11 mouse cellular contexts compared by ENCODE assay signal in the genomic region with DNA sequence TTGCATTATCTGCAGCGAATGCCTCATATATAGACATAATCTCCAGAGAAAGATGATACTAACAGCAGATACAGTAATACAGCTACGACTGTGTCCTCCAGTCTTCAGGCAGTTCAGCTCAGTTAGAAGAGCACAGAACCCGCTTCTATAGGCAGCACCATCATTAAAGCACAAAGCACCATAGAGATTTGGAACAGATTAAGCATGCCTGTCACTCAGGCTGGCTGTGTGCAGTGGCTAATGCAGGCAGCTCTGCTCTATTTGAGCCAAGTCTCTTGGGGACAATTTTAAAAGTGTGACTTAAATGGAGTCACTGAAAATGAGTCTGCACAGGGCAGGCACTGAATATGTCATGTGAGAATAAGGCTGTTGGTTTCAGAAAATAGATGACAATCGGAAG.
DNase-seq lines count a peak whose midpoint lies in the region; ATAC-seq and TF ChIP-seq lines count a peak whose summit lies in the region.
"Had no signal": no experiment of that assay in that cellular context is flagged by ENCODE, and none has a peak within 500 bp of the region (broad histone marks: within the 10 kb centered on the region; RNA-seq: fewer than 3 reads in every experiment).

No protein-coding gene starts in this region.

- no peak overlapping the region for H3K27ac ChIP-seq in forebrain, embryonic 12.5 days
- H3K27ac ChIP-seq in forebrain, postnatal 0 days (ENCODE audit: low read depth, low read length), result no peak overlapping the region
- H3K27ac ChIP-seq in forebrain, embryonic 14.5 days (ENCODE audit: low read depth, low read length), result no peak overlapping the region
- H3K27ac ChIP-seq in neural tube, embryonic 15.5 days (replicated peaks), result no peak overlapping the region
- H3K27ac ChIP-seq in intestine, embryonic 15.5 days, result no peak overlapping the region

- 51% methylated on average over 4 of the region's 4 CpGs for WGBS in forebrain, embryonic 12.5 days
- WGBS in forebrain, postnatal 0 days, result 40% methylated on average over 4 of the region's 4 CpGs
- WGBS in forebrain, embryonic 14.5 days, result 51% methylated on average over 4 of the region's 4 CpGs
- WGBS in neural tube, embryonic 15.5 days, result 49% methylated on average over 4 of the region's 4 CpGs
- WGBS in intestine, embryonic 15.5 days, result 84% methylated on average over 4 of the region's 4 CpGs

- no peaks in the 10 kb centered on the region for H3K27me3 ChIP-seq in forebrain, embryonic 12.5 days
- no peaks in the 10 kb centered on the region for H3K27me3 ChIP-seq in forebrain, postnatal 0 days (ENCODE audit: insufficient read depth, low read length)
- no peaks in the 10 kb centered on the region for H3K27me3 ChIP-seq in forebrain, embryonic 14.5 days (replicated peaks; ENCODE audit: control insufficient read depth, insufficient read depth, low read length)
- no peaks in the 10 kb centered on the region for H3K27me3 ChIP-seq in neural tube, embryonic 15.5 days (replicated peaks)
- H3K27me3 ChIP-seq in intestine, embryonic 15.5 days (replicated peaks), result no peaks in the 10 kb centered on the region

- no peak overlapping the region for H3K9ac ChIP-seq in forebrain, embryonic 12.5 days
- H3K9ac ChIP-seq in forebrain, postnatal 0 days, result no peak overlapping the region
- no peak overlapping the region for H3K9ac ChIP-seq in forebrain, embryonic 14.5 days (ENCODE audit: low read length)
- no peak overlapping the region for H3K9ac ChIP-seq in neural tube, embryonic 15.5 days (replicated peaks)
- no peak overlapping the region for H3K9ac ChIP-seq in intestine, embryonic 15.5 days

- no peak for TF ChIP-seq CTCF in forebrain, postnatal 0 days (IDR thresholded peaks at IDR 0.05; ENCODE audit: low read depth)

- no peaks in the 10 kb centered on the region for H3K36me3 ChIP-seq in forebrain, embryonic 12.5 days (replicated peaks)
- no peaks in the 10 kb centered on the region for H3K36me3 ChIP-seq in forebrain, postnatal 0 days (ENCODE audit: insufficient read depth)
- no peaks in the 10 kb centered on the region for H3K36me3 ChIP-seq in forebrain, embryonic 14.5 days (ENCODE audit: control insufficient read depth, insufficient read depth, low read length)
- H3K36me3 ChIP-seq in neural tube, embryonic 15.5 days, result no peaks in the 10 kb centered on the region
- H3K36me3 ChIP-seq in intestine, embryonic 15.5 days, result no peaks in the 10 kb centered on the region

- peaks cover 3% of the 10 kb centered on the region; the same call in 1 of the 2 replicates for H3K4me1 ChIP-seq in forebrain, embryonic 12.5 days
- H3K4me1 ChIP-seq in forebrain, postnatal 0 days (ENCODE audit: insufficient read depth), result no peaks in the 10 kb centered on the region
- H3K4me1 ChIP-seq in forebrain, embryonic 14.5 days (ENCODE audit: control insufficient read depth, insufficient read depth, low read length), result no peaks in the 10 kb centered on the region
- H3K4me1 ChIP-seq in neural tube, embryonic 15.5 days, result peaks cover 4% of the 10 kb centered on the region; the same call in 1 of the 2 replicates
- H3K4me1 ChIP-seq in intestine, embryonic 15.5 days (replicated peaks), result no peaks in the 10 kb centered on the region

- H3K4me2 ChIP-seq in forebrain, embryonic 12.5 days, result no peak overlapping the region
- no peak overlapping the region for H3K4me2 ChIP-seq in forebrain, postnatal 0 days (ENCODE audit: low read depth)
- H3K4me2 ChIP-seq in forebrain, embryonic 14.5 days (ENCODE audit: low read length), result no peak overlapping the region
- H3K4me2 ChIP-seq in neural tube, embryonic 15.5 days, result no peak overlapping the region
- no peak overlapping the region for H3K4me2 ChIP-seq in intestine, embryonic 15.5 days (replicated peaks)

- no peak for DNase-seq in forebrain, postnatal 0 days
- DNase-seq in forebrain, embryonic 14.5 days (ENCODE audit: low spot score), result peak; percentile 60
- peak; percentile 23 for DNase-seq in mesoderm, embryonic 11.5 days (ENCODE audit: low read depth, low spot score)
- DNase-seq in ovary, postnatal 14 days (ENCODE audit: low spot score), result no peak
- no peak for DNase-seq in cerebellum, adult 11-12 months
- DNase-seq: cerebellum, postnatal 25 days; kidney, adult 18-20 months; spleen, adult 18-20 months had no signal

- no peaks in the 10 kb centered on the region for H3K9me3 ChIP-seq in forebrain, embryonic 12.5 days
- H3K9me3 ChIP-seq in forebrain, postnatal 0 days (ENCODE audit: low read length), result no peaks in the 10 kb centered on the region
- H3K9me3 ChIP-seq in forebrain, embryonic 14.5 days (replicated peaks; ENCODE audit: control insufficient read depth, low read length), result no peaks in the 10 kb centered on the region
- no peaks in the 10 kb centered on the region for H3K9me3 ChIP-seq in neural tube, embryonic 15.5 days (replicated peaks)
- no peaks in the 10 kb centered on the region for H3K9me3 ChIP-seq in intestine, embryonic 15.5 days

- no peak overlapping the region for H3K4me3 ChIP-seq in forebrain, embryonic 12.5 days (replicated peaks)
- no peak overlapping the region for H3K4me3 ChIP-seq in forebrain, postnatal 0 days (ENCODE audit: low read depth, low read length)
- H3K4me3 ChIP-seq in forebrain, embryonic 14.5 days (ENCODE audit: low read depth, low read length), result no peak overlapping the region
- no peak overlapping the region for H3K4me3 ChIP-seq in neural tube, embryonic 15.5 days (replicated peaks)
- H3K4me3 ChIP-seq in intestine, embryonic 15.5 days (replicated peaks), result no peak overlapping the region

- peak; percentile 73 for ATAC-seq in forebrain, embryonic 12.5 days (ENCODE audit: low FRiP score)
- ATAC-seq in forebrain, postnatal 0 days, result no peak
- ATAC-seq in forebrain, embryonic 14.5 days, result peak; percentile 81
- peak; percentile 65 for ATAC-seq in neural tube, embryonic 15.5 days (ENCODE audit: low FRiP score)
- no peak for ATAC-seq in intestine, embryonic 15.5 days

Comparison
In these comparisons a context has a peak if more than half of its experiments do, and no peak if none do; other contexts are left out.
1. ATAC-seq: peak in forebrain, embryonic 12.5 days (single experiment), forebrain, embryonic 14.5 days (single experiment) and neural tube, embryonic 15.5 days (single experiment); none in forebrain, postnatal 0 days (single experiment) and intestine, embryonic 15.5 days (single experiment).
2. DNase-seq: peak in forebrain, embryonic 14.5 days (single experiment) and mesoderm, embryonic 11.5 days (single experiment); none in forebrain, postnatal 0 days (single experiment), ovary, postnatal 14 days (single experiment) and cerebellum, adult 11-12 months (single experiment).